Mouse (Mus musculus) intestine, postnatal 0 days (tissue): ENCODE data around the gene Ints5. TPM values are rescaled to one million over a fixed set of nuclear protein-coding genes. Genes with fewer than 3 reads are reported as not detected.

Experiments used
- ATAC-seq: fragments of 200-750 bp; cut with Nextera tagmentation; 2 replicates; pipeline ENCODE4 v1.8.0; 2017; ENCODE audit warnings: mild to moderate bottlenecking, moderate TSS enrichment, moderate library complexity
- H3K27ac ChIP-seq: fragments of 300-500 bp; sonication (generic); 2 replicates; pipeline ENCODE4 v1.5.1; 2014; ENCODE audit warnings: mild to moderate bottlenecking, low read depth, low read length, moderate library complexity
- H3K27me3 ChIP-seq: fragments of 300-500 bp; sonication (generic); replicated peaks from 2 replicates; pipeline ENCODE4 v1.6.1; 2014; ENCODE audit warnings: low read length, mixed read lengths; ENCODE audit not compliant: control insufficient read depth, insufficient read depth
- H3K36me3 ChIP-seq: fragments of 300-500 bp; sonication (generic); 2 replicates; pipeline ENCODE4 v1.6.1; 2014; ENCODE audit warnings: mild to moderate bottlenecking, moderate library complexity; ENCODE audit not compliant: control insufficient read depth, insufficient read depth
- H3K4me1 ChIP-seq: fragments of 300-500 bp; sonication (generic); replicated peaks from 2 replicates; pipeline ENCODE4 v1.6.1; 2014; ENCODE audit warnings: antibody characterized with exemption, low read length, mixed read lengths; ENCODE audit not compliant: control insufficient read depth, insufficient read depth
- H3K4me2 ChIP-seq: fragments of 300-500 bp; sonication (generic); replicated peaks from 2 replicates; pipeline ENCODE4 v1.6.1; 2014; ENCODE audit warnings: low read depth, mild to moderate bottlenecking, moderate library complexity
- H3K4me3 ChIP-seq: fragments of 300-500 bp; sonication (generic); 2 replicates; pipeline ENCODE4 v1.5.1; 2014; ENCODE audit warnings: low read depth, low read length
- H3K9ac ChIP-seq: fragments of 300-500 bp; sonication (generic); 2 replicates; pipeline ENCODE4 v1.6.1; 2014; ENCODE audit warnings: mild to moderate bottlenecking, low read depth, low read length
- H3K9me3 ChIP-seq: fragments of 300-500 bp; sonication (generic); 2 replicates; pipeline ENCODE4 v1.6.1; 2016; ENCODE audit warnings: mixed run types; ENCODE audit not compliant: control insufficient read depth
- CTCF ChIP-seq: sonication (generic); IDR thresholded peaks from 2 replicates; pipeline ENCODE4 v1.5.1; 2016; ENCODE audit warnings: low read depth, mild to moderate bottlenecking, control low read depth, antibody characterized with exemption, moderate library complexity
- WGBS: fragments of 180-500 bp; shearing (Covaris S2); extraction: QIAGEN DNeasy Blood & Tissue Kit; methylation state at CpG from one replicate; pipeline ENCODE4 v1.1.7; 2014; 5-methylcytosine and 5-hydroxymethylcytosine counted together
- polyA plus RNA-seq: library from polyadenylated mRNA; unstranded; fragments of >200 nt; fragmentation: Nextera tagmentation; extraction: Ambion mirVana; gene quantifications from 2 replicates; pipeline ENCODE4 v1.2.1, GENCODE M21; 2015

Gene Ints5
- polyA plus RNA-seq, 1 experiment from 2014 or later = 14.5 TPM

- Histone ChIP-seq H3K9me3 (no peaks in the 10 kb centered on the region), H3K9ac (peak within 1 kb of the TSS; percentile 68), H3K36me3 (peaks cover 27% of the 10 kb centered on the region), H3K27me3 (no peaks in the 10 kb centered on the region), H3K27ac (peak within 1 kb of the TSS; percentile 92), H3K4me1 (0 out of 2 replicates have a peak, but pooled peaks cover 5% of the 10 kb centered on the region), H3K4me2 (peak within 1 kb of the TSS; percentile 83), H3K4me3 (peak within 1 kb of the TSS; percentile 80)
- WGBS = 3% methylated on average over 46 of the region's 50 CpGs
- ATAC-seq = peak; percentile 95
- no peak for TF ChIP-seq CTCF
These were observed 27.4 kb downstream of the Ints5 start, which contains the start of gene B3gat3 for GRCm38 (mm10) chr19:8920073-8920736. Gene B3gat3 (plus strand): TSS chr19:8920374.

GRCm38 (mm10) chr19:8920836-8921291 lies 28.1 kb downstream of the Ints5 start:
- 0 out of 2 replicates have a peak, but pooled peaks cover 5% of the 10 kb centered on the region for H3K4me1 ChIP-seq
- peak overlapping the region; percentile 92 for H3K27ac ChIP-seq
- no peak for TF ChIP-seq CTCF
- H3K4me3 ChIP-seq = peak overlapping the region; percentile 80
- peak overlapping the region; percentile 83 for H3K4me2 ChIP-seq
- H3K27me3 ChIP-seq = no peaks in the 10 kb centered on the region
- no peaks in the 10 kb centered on the region for H3K9me3 ChIP-seq
- 1% methylated on average over 6 of the region's 6 CpGs for WGBS
- H3K9ac ChIP-seq = peak overlapping the region; percentile 68
- ATAC-seq = peak; percentile 11; the same call in 1 of the 2 replicates
- H3K36me3 ChIP-seq = peaks cover 27% of the 10 kb centered on the region

GRCm38 (mm10) chr19:8921741-8922140 lies 28.9 kb downstream of the Ints5 start:
- no peak for TF ChIP-seq CTCF
- no peaks in the 10 kb centered on the region for H3K9me3 ChIP-seq
- H3K4me3 ChIP-seq = peak overlapping the region; percentile 80; the same call in 1 of the 2 replicates
- H3K27ac ChIP-seq = peak overlapping the region; percentile 92; the same call in 1 of the 2 replicates
- no peak for ATAC-seq
- H3K4me2 ChIP-seq = peak overlapping the region; percentile 83
- H3K9ac ChIP-seq = no peak overlapping the region
- 0 out of 2 replicates have a peak, but pooled peaks cover 5% of the 10 kb centered on the region for H3K4me1 ChIP-seq
- no peaks in the 10 kb centered on the region for H3K27me3 ChIP-seq
- peaks cover 22% of the 10 kb centered on the region; the same call in 1 of the 2 replicates for H3K36me3 ChIP-seq
- WGBS = 68% methylated on average over 9 of the region's 9 CpGs

GRCm38 (mm10) chr19:8926766-8927165 lies 34.0 kb downstream of the Ints5 start:
- no peak overlapping the region for H3K27ac ChIP-seq
- no peak for TF ChIP-seq CTCF
- no peak overlapping the region for H3K4me2 ChIP-seq
- no peaks in the 10 kb centered on the region for H3K27me3 ChIP-seq
- H3K9me3 ChIP-seq = no peaks in the 10 kb centered on the region
- peaks cover 36% of the 10 kb centered on the region; the same call in 1 of the 2 replicates for H3K36me3 ChIP-seq
- WGBS = 85% methylated on average over 2 of the region's 2 CpGs
- ATAC-seq = no peak
- no peak overlapping the region for H3K4me3 ChIP-seq
- no peaks in the 10 kb centered on the region for H3K4me1 ChIP-seq
- H3K9ac ChIP-seq = no peak overlapping the region

- H3K4me3 ChIP-seq = no peak overlapping the region
- H3K27me3 ChIP-seq = no peaks in the 10 kb centered on the region
- H3K36me3 ChIP-seq = peaks cover 35% of the 10 kb centered on the region; the same call in 1 of the 2 replicates
- no peaks in the 10 kb centered on the region for H3K9me3 ChIP-seq
- H3K4me2 ChIP-seq = no peak overlapping the region
- H3K9ac ChIP-seq = no peak overlapping the region
- 72% methylated on average over 12 of the region's 12 CpGs for WGBS
- H3K4me1 ChIP-seq = no peaks in the 10 kb centered on the region
- no peak overlapping the region for H3K27ac ChIP-seq
- ATAC-seq = no peak
- TF ChIP-seq CTCF = no peak
These were observed 35.2 kb downstream of the Ints5 start for GRCm38 (mm10) chr19:8927891-8928525.

GRCm38 (mm10) chr19:8928689-8929223 lies 36.0 kb downstream of the Ints5 start:
- no peak; the same call in 1 of the 2 replicates for ATAC-seq
- Histone ChIP-seq H3K36me3 (peaks cover 33% of the 10 kb centered on the region; the same call in 1 of the 2 replicates), H3K9me3 (no peaks in the 10 kb centered on the region), H3K4me1 (no peaks in the 10 kb centered on the region), H3K27ac (peak overlapping the region; percentile 88; the same call in 1 of the 2 replicates), H3K4me2 (peak overlapping the region; percentile 95), H3K4me3 (peak overlapping the region; percentile 84), H3K27me3 (no peaks in the 10 kb centered on the region), H3K9ac (peak overlapping the region; percentile 85; the same call in 1 of the 2 replicates)
- TF ChIP-seq CTCF = no peak
- 31% methylated on average over 16 of the region's 16 CpGs for WGBS
